Mouse (Mus musculus) midbrain, embryonic 16.5 days (tissue): ENCODE measurements around the gene Boc. TPM values are rescaled to one million over a fixed set of nuclear protein-coding genes. Genes with fewer than 3 reads are reported as not detected.

ENCODE experiments used
- ATAC-seq: fragments of 200-750 bp; cut with Nextera tagmentation; 2 replicates; pipeline ENCODE4 v1.8.0; 2017; ENCODE audit warnings: moderate TSS enrichment
- H3K27ac ChIP-seq: fragments of 300-500 bp; sonication (generic); 2 replicates; pipeline ENCODE4 v1.5.1; 2014; ENCODE audit warnings: mild to moderate bottlenecking, low read length, mixed read lengths
- H3K27me3 ChIP-seq: fragments of 300-500 bp; sonication (generic); 2 replicates; pipeline ENCODE4 v1.6.1; 2014; ENCODE audit warnings: low read depth, low read length, mixed read lengths; ENCODE audit not compliant: control insufficient read depth, insufficient read depth
- H3K36me3 ChIP-seq: fragments of 300-500 bp; sonication (generic); 2 replicates; pipeline ENCODE4 v1.6.1; 2014; ENCODE audit warnings: mild to moderate bottlenecking, low read length, moderate library complexity, mixed read lengths; ENCODE audit not compliant: control insufficient read depth, insufficient read depth
- H3K4me1 ChIP-seq: fragments of 300-500 bp; sonication (generic); 2 replicates; pipeline ENCODE4 v1.6.1; 2014; ENCODE audit warnings: mild to moderate bottlenecking, low read length, mixed read lengths; ENCODE audit not compliant: control insufficient read depth, insufficient read depth
- H3K4me2 ChIP-seq: fragments of 300-500 bp; sonication (generic); 2 replicates; pipeline ENCODE4 v1.6.1; 2014; ENCODE audit warnings: mild to moderate bottlenecking, low read length, mixed read lengths
- H3K4me3 ChIP-seq: fragments of 300-500 bp; sonication (generic); 2 replicates; pipeline ENCODE4 v1.5.1; 2014; ENCODE audit warnings: low read depth, mild to moderate bottlenecking, low read length, moderate library complexity, mixed read lengths
- H3K9ac ChIP-seq: fragments of 300-500 bp; sonication (generic); 2 replicates; pipeline ENCODE4 v1.6.1; 2014; ENCODE audit warnings: low read depth, low read length, mixed read lengths
- H3K9me3 ChIP-seq: fragments of 300-500 bp; sonication (generic); replicated peaks from 2 replicates; pipeline ENCODE4 v1.6.1; 2014; ENCODE audit warnings: mild to moderate bottlenecking, low read length, mixed read lengths; ENCODE audit not compliant: control insufficient read depth, poor library complexity, severe bottlenecking
- WGBS: fragments of 180-500 bp; shearing (Covaris S2); extraction: QIAGEN DNeasy Blood & Tissue Kit; methylation state at CpG from one replicate; pipeline ENCODE4 v1.1.7; 2014; 5-methylcytosine and 5-hydroxymethylcytosine counted together
- polyA plus RNA-seq: library from polyadenylated mRNA; unstranded; fragments of >200 nt; fragmentation: Nextera tagmentation; extraction: Ambion mirVana; gene quantifications from 2 replicates; pipeline ENCODE4 v1.2.1, GENCODE M21; 2015

The Boc gene
- polyA plus RNA-seq: 7.3 and 10.5 TPM in 2 replicates

DNA sequence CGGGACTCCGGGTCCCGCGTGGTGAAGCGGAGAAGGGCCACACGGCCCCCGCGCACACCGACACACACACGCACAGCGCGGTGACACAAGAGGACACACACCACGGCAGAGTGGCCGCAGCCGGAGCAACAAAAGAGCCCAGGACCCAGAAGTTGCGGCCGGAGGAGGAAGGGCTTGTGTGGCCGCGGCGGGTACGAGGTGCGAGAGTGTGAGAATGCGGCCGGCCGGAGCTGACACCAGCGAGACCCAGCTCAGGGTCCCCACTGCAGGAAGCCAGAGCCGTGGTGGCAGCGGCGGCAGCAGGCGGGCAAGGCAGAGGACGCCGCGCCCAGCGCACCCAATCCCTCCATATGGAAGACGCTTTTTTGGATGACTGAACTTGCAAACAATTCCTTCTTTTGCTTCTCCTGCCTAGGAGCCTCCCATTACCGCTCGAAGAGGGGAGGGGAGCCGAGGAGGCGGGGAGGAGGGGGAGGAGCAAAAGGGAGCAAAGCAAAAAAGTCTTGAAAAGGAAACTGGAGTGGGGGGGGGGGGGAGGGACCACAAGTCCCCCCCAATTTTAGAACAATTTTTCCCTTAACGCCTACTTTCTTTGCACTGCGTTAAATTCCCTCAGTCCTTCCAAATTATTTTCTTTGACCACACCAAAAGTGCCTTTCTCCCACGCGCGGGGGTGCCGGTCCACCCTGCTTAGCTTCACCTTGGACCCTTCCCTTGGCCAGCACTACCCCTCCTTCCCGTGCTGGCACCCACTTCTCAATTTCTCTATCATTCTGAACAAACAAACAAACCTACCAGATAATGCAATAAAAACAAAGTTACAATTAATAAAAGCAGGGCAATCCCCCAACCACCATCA, at the start of gene Boc:
Gene Boc, minus strand, starts transcription at position 427 of the 859 bp plus-strand sequence.
- Histone ChIP-seq H3K4me1 (peaks cover 18% of the 10 kb centered on the region), H3K27ac (peak within 1 kb of the TSS; percentile 82), H3K9ac (peak within 1 kb of the TSS; percentile 74), H3K9me3 (no peaks in the 10 kb centered on the region), H3K4me2 (peak within 1 kb of the TSS; percentile 99), H3K27me3 (no peaks in the 10 kb centered on the region), H3K4me3 (peak within 1 kb of the TSS; percentile 68), H3K36me3 (no peaks in the 10 kb centered on the region)
- peak; percentile 81 for ATAC-seq
- WGBS: under 1% methylated on average over 38 of the region's 46 CpGs

DNA sequence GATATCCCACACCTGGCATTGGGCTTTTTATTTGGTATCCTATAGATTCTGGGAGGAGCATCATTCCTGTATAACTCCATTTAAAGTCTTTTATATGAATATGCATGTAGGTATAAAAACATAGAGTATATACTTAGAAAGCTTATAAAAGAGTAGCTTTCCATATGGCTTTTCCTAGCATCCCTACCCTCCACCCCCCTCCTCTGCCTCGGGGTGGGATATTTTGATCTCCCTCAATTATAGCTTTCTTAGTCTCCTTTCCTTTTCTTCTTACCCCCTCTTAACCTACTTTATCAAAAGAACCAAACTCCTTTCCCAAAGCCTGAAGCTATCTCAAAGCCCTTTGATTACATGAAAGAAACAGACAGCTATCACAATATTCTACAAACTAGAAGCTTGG, 47.9 kb upstream of the Boc start:
- H3K36me3 ChIP-seq: no peaks in the 10 kb centered on the region
- no peaks in the 10 kb centered on the region for H3K27me3 ChIP-seq
- peaks cover 3% of the 10 kb centered on the region for H3K4me1 ChIP-seq
- no peak overlapping the region for H3K4me3 ChIP-seq
- no peak overlapping the region for H3K27ac ChIP-seq
- WGBS: 81% methylated on average over 1 of the region's 1 CpGs
- no peak overlapping the region for H3K9ac ChIP-seq
- no peaks in the 10 kb centered on the region for H3K9me3 ChIP-seq
- ATAC-seq: no peak
- H3K4me2 ChIP-seq: no peak overlapping the region

DNA sequence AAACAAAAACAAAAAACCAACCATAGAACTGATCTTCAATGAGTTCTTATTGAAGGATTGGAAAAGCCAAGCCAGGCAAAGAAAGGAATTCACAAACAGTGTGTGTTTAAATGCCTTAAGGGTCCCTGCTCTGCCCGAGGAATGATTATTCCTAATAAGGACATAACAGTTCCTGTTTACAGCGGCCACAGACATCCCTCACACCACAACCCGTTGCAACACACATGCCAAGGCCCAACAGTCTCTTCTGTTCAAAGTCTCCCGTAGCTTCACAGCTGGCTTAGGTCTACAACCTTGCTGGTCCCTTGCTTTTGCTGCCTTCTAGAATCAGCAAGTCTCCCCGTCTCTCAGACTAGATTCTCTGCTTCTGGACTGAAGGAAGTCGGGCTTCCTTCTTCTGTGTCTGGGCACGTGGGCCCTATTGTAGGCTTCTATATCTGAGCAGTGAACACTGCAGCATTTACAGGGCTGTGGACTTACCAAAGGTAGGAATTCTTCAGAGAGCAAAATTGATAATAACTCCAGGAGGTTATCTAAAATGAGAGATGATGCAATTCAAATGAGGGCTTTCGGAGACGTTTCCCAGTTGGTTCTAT, 45.4 kb upstream of the Boc start:
- no peak overlapping the region for H3K27ac ChIP-seq
- H3K9ac ChIP-seq: no peak overlapping the region
- no peaks in the 10 kb centered on the region for H3K9me3 ChIP-seq
- WGBS: 73% methylated on average over 9 of the region's 9 CpGs
- no peaks in the 10 kb centered on the region for H3K36me3 ChIP-seq
- H3K4me3 ChIP-seq: no peak overlapping the region
- no peaks in the 10 kb centered on the region for H3K27me3 ChIP-seq
- ATAC-seq: no peak
- no peak overlapping the region for H3K4me2 ChIP-seq
- peaks cover 3% of the 10 kb centered on the region for H3K4me1 ChIP-seq

DNA sequence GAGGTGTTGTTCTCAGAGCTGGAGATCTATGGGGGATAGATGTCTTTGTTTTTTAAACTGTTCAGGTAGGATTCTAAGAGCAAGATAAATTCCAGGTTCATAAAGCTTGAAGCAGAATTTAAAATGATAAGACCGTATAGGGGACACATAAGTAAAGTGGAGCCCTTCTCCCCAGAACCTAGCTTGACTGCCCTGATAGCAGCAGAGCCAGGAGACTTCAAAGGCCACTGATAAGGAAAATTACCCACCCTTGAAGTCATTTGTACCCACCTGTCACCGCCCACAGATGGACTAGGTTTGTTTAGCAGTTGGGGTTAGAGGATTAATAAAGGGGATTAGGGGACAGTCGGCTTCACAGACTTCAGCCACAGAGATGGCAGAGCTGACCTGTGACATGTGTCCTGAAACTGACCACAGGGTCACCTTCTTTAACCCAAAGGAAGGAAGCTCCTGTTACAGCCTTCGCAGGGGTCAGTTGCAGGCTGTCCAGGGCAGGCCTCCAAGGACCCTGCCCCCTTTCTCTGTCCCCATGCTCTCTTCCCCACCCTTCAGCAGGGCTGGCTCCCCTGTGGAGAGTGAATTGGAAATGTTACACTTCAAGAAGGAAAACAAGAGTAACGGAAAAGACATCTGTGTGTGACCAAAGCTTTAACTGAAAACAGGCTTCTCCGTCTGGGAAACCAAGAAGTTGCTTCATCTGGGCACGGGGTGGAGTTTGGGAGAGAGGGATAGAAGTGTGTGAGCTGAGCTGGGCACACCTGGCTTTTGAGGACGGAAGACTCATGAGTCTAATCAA, 43.5 kb upstream of the Boc start:
- no peak overlapping the region for H3K4me2 ChIP-seq
- peaks cover 3% of the 10 kb centered on the region for H3K4me1 ChIP-seq
- H3K27ac ChIP-seq: no peak overlapping the region
- no peaks in the 10 kb centered on the region for H3K27me3 ChIP-seq
- no peak for ATAC-seq
- H3K36me3 ChIP-seq: no peaks in the 10 kb centered on the region
- no peaks in the 10 kb centered on the region for H3K9me3 ChIP-seq
- WGBS: 16% methylated on average over 8 of the region's 8 CpGs
- no peak overlapping the region for H3K4me3 ChIP-seq
- no peak overlapping the region for H3K9ac ChIP-seq

DNA sequence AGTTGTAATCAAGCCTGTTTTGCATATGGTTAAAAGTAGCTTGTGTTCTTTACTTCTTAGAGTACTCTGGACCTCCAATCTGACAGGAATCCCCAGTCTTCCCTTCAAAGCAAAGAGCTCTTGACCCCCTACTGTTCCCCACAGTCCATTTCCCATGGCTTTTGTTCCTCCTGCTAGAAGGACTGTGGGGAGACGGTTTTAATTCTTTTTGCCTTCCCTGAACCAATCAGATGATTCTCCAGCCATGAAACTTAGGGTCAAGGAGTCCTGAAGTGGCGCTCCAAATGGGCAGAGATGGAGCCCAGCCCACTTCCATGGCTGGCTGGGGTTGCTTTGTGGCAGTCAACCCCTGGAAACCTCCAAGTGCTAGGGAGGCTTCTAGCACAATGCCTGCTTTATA, 42.5 kb upstream of the Boc start:
- no peak for ATAC-seq
- Histone ChIP-seq H3K36me3 (no peaks in the 10 kb centered on the region), H3K4me1 (peaks cover 3% of the 10 kb centered on the region), H3K27me3 (no peaks in the 10 kb centered on the region), H3K4me2 (no peak overlapping the region), H3K9me3 (no peaks in the 10 kb centered on the region), H3K9ac (no peak overlapping the region), H3K27ac (no peak overlapping the region), H3K4me3 (no peak overlapping the region)
- 11% methylated on average over 2 of the region's 2 CpGs for WGBS

DNA sequence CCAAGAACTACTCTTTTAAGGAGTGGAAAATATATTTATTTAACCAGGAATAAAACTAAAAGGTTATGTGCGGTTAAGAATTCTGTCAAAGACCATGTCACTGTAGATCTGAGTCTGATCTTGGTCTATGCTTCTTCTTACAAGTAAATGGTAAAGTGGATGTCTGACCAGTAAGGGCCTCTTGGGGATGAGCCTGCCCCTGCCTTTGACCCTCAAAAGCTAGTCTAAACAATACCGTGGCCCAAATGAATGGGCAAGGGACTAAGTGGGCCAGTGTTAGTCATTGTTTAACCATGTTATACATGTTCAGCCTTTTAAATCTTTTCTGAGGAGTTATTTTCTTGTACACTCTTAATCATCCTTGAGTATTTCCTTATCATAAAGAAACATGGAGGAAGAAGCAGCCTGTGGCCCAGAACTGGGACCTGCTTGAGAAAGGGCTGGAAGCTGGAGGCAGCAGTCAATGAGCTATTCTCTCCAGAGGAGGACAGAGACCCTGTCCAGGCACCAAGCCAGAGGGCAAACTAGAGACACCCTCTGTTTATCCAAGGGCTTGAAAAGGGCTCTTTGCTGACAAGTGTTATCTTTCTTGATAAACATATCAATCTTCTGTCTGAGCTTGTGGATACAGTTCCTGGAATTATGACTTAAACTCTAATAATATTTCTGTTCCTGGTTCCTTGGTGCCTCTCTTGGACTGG, 38.6 kb upstream of the Boc start:
- Histone ChIP-seq H3K4me2 (no peak overlapping the region), H3K36me3 (no peaks in the 10 kb centered on the region), H3K27me3 (no peaks in the 10 kb centered on the region), H3K4me3 (no peak overlapping the region), H3K27ac (no peak overlapping the region), H3K9me3 (no peaks in the 10 kb centered on the region), H3K9ac (no peak overlapping the region), H3K4me1 (peaks cover 3% of the 10 kb centered on the region)
- ATAC-seq: no peak
- WGBS: 88% methylated on average over 2 of the region's 2 CpGs

DNA sequence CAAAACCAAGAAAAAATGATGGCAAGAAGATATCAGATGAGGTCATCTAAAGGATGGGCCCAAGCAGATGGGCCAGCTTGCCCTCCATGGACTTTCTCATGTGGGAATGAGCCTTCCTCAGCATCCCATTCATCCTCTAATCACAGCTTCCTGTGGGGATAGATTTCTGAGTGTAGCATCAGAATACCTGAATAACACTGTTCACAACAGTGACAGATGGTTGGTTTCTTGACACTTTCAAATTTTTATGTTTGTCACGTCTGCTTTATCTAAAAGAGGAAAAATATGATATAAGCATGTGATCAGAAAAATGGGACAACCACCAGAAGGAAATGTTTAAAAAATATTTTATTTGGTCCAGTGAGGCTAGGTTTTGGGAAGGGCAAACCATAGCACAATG, 30.8 kb upstream of the Boc start:
- 0 out of 2 replicates have a peak, but pooled peaks cover 2% of the 10 kb centered on the region for H3K9me3 ChIP-seq
- no peak overlapping the region for H3K27ac ChIP-seq
- H3K36me3 ChIP-seq: no peaks in the 10 kb centered on the region
- H3K4me3 ChIP-seq: no peak overlapping the region
- 80% methylated on average over 1 of the region's 1 CpGs for WGBS
- H3K9ac ChIP-seq: no peak overlapping the region
- no peaks in the 10 kb centered on the region for H3K27me3 ChIP-seq
- no peak overlapping the region for H3K4me2 ChIP-seq
- H3K4me1 ChIP-seq: no peaks in the 10 kb centered on the region
- no peak for ATAC-seq

DNA sequence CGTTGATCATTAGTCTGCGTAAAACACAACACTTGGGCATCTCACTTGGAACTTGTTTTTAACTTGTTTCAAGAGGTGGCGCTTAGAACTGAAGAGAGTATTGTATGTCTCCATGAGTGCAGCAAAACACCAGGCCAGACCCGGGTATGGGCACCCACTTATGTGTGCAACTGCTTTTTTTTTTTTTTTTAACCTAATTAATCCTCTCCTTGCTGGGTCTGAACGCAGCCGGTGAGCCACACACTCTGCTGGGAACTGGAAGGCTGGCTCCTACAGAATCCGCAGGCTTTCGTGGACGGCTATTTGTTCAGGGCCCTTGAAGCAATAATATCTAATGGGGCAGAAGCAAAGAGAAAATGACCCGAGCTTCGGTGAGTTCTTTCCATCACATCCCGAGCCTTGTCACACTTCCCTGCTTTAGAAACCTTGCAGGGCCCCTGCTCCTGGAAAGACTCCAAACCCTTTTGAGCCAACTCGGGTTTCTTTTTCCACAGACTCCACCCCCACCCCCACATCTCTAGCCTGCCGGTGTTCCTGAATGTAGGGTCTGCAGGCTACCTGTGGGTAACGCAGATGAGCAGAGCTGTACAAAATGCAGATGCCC, 20.8 kb upstream of the Boc start:
- peak overlapping the region; percentile 2; the same call in 1 of the 2 replicates for H3K4me2 ChIP-seq
- no peak overlapping the region for H3K27ac ChIP-seq
- WGBS: 19% methylated on average over 15 of the region's 15 CpGs
- H3K9ac ChIP-seq: no peak overlapping the region
- H3K36me3 ChIP-seq: no peaks in the 10 kb centered on the region
- no peak for ATAC-seq
- H3K9me3 ChIP-seq: no peaks in the 10 kb centered on the region
- H3K27me3 ChIP-seq: no peaks in the 10 kb centered on the region
- no peaks in the 10 kb centered on the region for H3K4me1 ChIP-seq
- no peak overlapping the region for H3K4me3 ChIP-seq
